Mouse (Mus musculus) stomach, postnatal 0 days (tissue): ENCODE results near the gene Dnajc11. TPM values are rescaled to one million over a fixed set of nuclear protein-coding genes. Genes with fewer than 3 reads are reported as not detected.
A peak's percentile ranks its signal among the peaks of the same experiment; 100 is the strongest.

ENCODE experiments used
- ATAC-seq: fragments of 200-750 bp; cut with Nextera tagmentation; 2 replicates; pipeline ENCODE4 v1.8.0; 2017; ENCODE audit not compliant: low FRiP score, low TSS enrichment
- DNase-seq: peaks from one replicate; pipeline ENCODE4 v3.0.0-alpha.2; 2016; ENCODE audit warnings: low spot score
- H3K27ac ChIP-seq: fragments of 300-500 bp; sonication (generic); replicated peaks from 2 replicates; pipeline ENCODE4 v1.5.1; 2014; ENCODE audit warnings: mild to moderate bottlenecking, control low read depth
- H3K27me3 ChIP-seq: fragments of 300-500 bp; sonication (generic); 2 replicates; pipeline ENCODE4 v1.6.1; 2014; ENCODE audit warnings: low read length; ENCODE audit not compliant: control insufficient read depth, insufficient read depth
- H3K36me3 ChIP-seq: fragments of 300-500 bp; sonication (generic); 2 replicates; pipeline ENCODE4 v1.6.1; 2014; ENCODE audit warnings: low read length, mixed read lengths; ENCODE audit not compliant: control insufficient read depth, insufficient read depth
- H3K4me1 ChIP-seq: fragments of 300-500 bp; sonication (generic); replicated peaks from 2 replicates; pipeline ENCODE4 v1.6.1; 2014; ENCODE audit warnings: antibody characterized with exemption; ENCODE audit not compliant: control insufficient read depth, insufficient read depth
- H3K4me2 ChIP-seq: fragments of 300-500 bp; sonication (generic); replicated peaks from 2 replicates; pipeline ENCODE4 v1.6.1; 2014; ENCODE audit warnings: low read depth, mild to moderate bottlenecking, control low read depth, moderate library complexity
- H3K4me3 ChIP-seq: fragments of 300-500 bp; sonication (generic); 2 replicates; pipeline ENCODE4 v1.5.1; 2014; ENCODE audit warnings: low read depth, low read length, control low read depth
- H3K9ac ChIP-seq: fragments of 300-500 bp; sonication (generic); 2 replicates; pipeline ENCODE4 v1.6.1; 2014; ENCODE audit warnings: mild to moderate bottlenecking, low read length, control low read depth, mixed read lengths
- H3K9me3 ChIP-seq: fragments of 300-500 bp; sonication (generic); 2 replicates; pipeline ENCODE4 v1.6.1; 2016; ENCODE audit warnings: low read length; ENCODE audit not compliant: control insufficient read depth
- CTCF ChIP-seq: IDR thresholded peaks from 2 replicates; pipeline ENCODE4 v1.5.1; 2016; ENCODE audit warnings: antibody characterized with exemption, low read depth, mild to moderate bottlenecking, moderate library complexity
- EP300 ChIP-seq: optimal IDR thresholded peaks from 2 replicates; pipeline ENCODE3; 2016; ENCODE audit warnings: antibody characterized with exemption
- WGBS: fragments of 180-500 bp; shearing (Covaris S2); extraction: QIAGEN DNeasy Blood & Tissue Kit; methylation state at CpG from one replicate; pipeline ENCODE4 v1.1.7; 2014; 5-methylcytosine and 5-hydroxymethylcytosine counted together
- polyA plus RNA-seq: library from polyadenylated mRNA; unstranded; fragments of >200 nt; fragmentation: Nextera tagmentation; extraction: Ambion mirVana; gene quantifications from 2 replicates; pipeline ENCODE4 v1.2.1, GENCODE M21; 2015

Dnajc11 gene
- polyA plus RNA-seq, 1 experiment from 2014 or later: 33.0 TPM

- no peak for ATAC-seq
- peak overlapping the region; percentile 98 for H3K27ac ChIP-seq
- WGBS: 12% methylated on average over 13 of the region's 13 CpGs
- TF ChIP-seq EP300: no peak
- no peak for TF ChIP-seq CTCF
- peak overlapping the region; percentile 97 for H3K4me2 ChIP-seq
- no peaks in the 10 kb centered on the region for H3K27me3 ChIP-seq
- H3K36me3 ChIP-seq: peaks cover 4% of the 10 kb centered on the region; the same call in 1 of the 2 replicates
- peak overlapping the region; percentile 79 for H3K4me3 ChIP-seq
- H3K9ac ChIP-seq: peak overlapping the region; percentile 86
- H3K9me3 ChIP-seq: no peaks in the 10 kb centered on the region
- H3K4me1 ChIP-seq: 0 out of 2 replicates have a peak, but pooled peaks cover 4% of the 10 kb centered on the region
- peak; percentile 57 for DNase-seq
These were observed 77.2 kb downstream of the Dnajc11 start for GRCm38 (mm10) chr4:152010707-152011134.

GRCm38 (mm10) chr4:152011171-152011760 is 77.8 kb downstream of the Dnajc11 start:
- Histone ChIP-seq H3K27me3 (no peaks in the 10 kb centered on the region), H3K4me1 (0 out of 2 replicates have a peak, but pooled peaks cover 4% of the 10 kb centered on the region), H3K27ac (peak overlapping the region; percentile 98), H3K9me3 (no peaks in the 10 kb centered on the region), H3K4me2 (peak overlapping the region; percentile 97), H3K9ac (peak overlapping the region; percentile 86), H3K4me3 (peak overlapping the region; percentile 79), H3K36me3 (peaks cover 4% of the 10 kb centered on the region)
- 53% methylated on average over 8 of the region's 8 CpGs for WGBS
- ATAC-seq (no peak), DNase-seq (peak; percentile 45)
- TF ChIP-seq CTCF (no peak), EP300 (no peak)

- TF ChIP-seq CTCF: no peak
- no peak for TF ChIP-seq EP300
- WGBS: 79% methylated on average over 16 of the region's 16 CpGs
- Histone ChIP-seq H3K4me3 (no peak overlapping the region), H3K27me3 (no peaks in the 10 kb centered on the region), H3K9ac (0 out of 2 replicates have a peak overlapping the region, but pooled peaks have one; percentile 18), H3K27ac (no peak overlapping the region; the same call in 1 of the 2 replicates), H3K4me1 (0 out of 2 replicates have a peak, but pooled peaks cover 4% of the 10 kb centered on the region), H3K36me3 (peaks cover 5% of the 10 kb centered on the region), H3K4me2 (peak overlapping the region; percentile 97), H3K9me3 (no peaks in the 10 kb centered on the region)
- DNase-seq: peak; percentile 49
- ATAC-seq: no peak
These were observed 78.6 kb downstream of the Dnajc11 start for GRCm38 (mm10) chr4:152012109-152012508.

- no peak for TF ChIP-seq EP300
- TF ChIP-seq CTCF: no peak
- H3K4me2 ChIP-seq: no peak overlapping the region
- H3K27ac ChIP-seq: no peak overlapping the region
- WGBS: 80% methylated on average over 12 of the region's 12 CpGs
- 0 out of 2 replicates have a peak overlapping the region, but pooled peaks have one; percentile 13 for H3K9ac ChIP-seq
- ATAC-seq: no peak
- H3K4me1 ChIP-seq: 0 out of 2 replicates have a peak, but pooled peaks cover 4% of the 10 kb centered on the region
- H3K9me3 ChIP-seq: no peaks in the 10 kb centered on the region
- DNase-seq: no peak
- no peak overlapping the region for H3K4me3 ChIP-seq
- H3K36me3 ChIP-seq: peaks cover 6% of the 10 kb centered on the region
- no peaks in the 10 kb centered on the region for H3K27me3 ChIP-seq
These were observed 79.7 kb downstream of the Dnajc11 start for GRCm38 (mm10) chr4:152013036-152013813.

- Histone ChIP-seq H3K27me3 (no peaks in the 10 kb centered on the region), H3K4me1 (no peaks in the 10 kb centered on the region; the same call in 1 of the 2 replicates), H3K4me2 (no peak overlapping the region), H3K4me3 (no peak overlapping the region), H3K9me3 (no peaks in the 10 kb centered on the region), H3K36me3 (peaks cover 21% of the 10 kb centered on the region), H3K27ac (0 out of 2 replicates have a peak overlapping the region, but pooled peaks have one; percentile 4), H3K9ac (peak overlapping the region; percentile 18; the same call in 1 of the 2 replicates)
- 65% methylated on average over 6 of the region's 6 CpGs for WGBS
- ATAC-seq (no peak), DNase-seq (no peak)
- TF ChIP-seq CTCF (no peak), EP300 (no peak)
These were observed 85.6 kb downstream of the Dnajc11 start for GRCm38 (mm10) chr4:152019073-152019472.
